Mouse (Mus musculus): Measurements from ENCODE around the gene Tubgcp5. TPM values are rescaled to one million over a fixed set of nuclear protein-coding genes. Genes with fewer than 3 reads are reported as not detected.

Tubgcp5 gene
- total RNA-seq, 2 experiments from 2014 or later: 35.3 to 40.4 TPM

Other genes starting within 250 kb of the Tubgcp5 start
- gene Siglech, start 26.0 kb upstream of the Tubgcp5 start, total RNA-seq (2021): under 1 TPM in 1 of 2 experiments, not detected in 1; 0.28 TPM
- 10 to 100 TPM; 89.4 to 98.2 TPM for gene Cyfip1, start 47.6 kb downstream of the Tubgcp5 start, total RNA-seq (2021)
- gene Nipa2, start 168.3 kb downstream of the Tubgcp5 start, total RNA-seq (2021): 10 to 100 TPM; 52.9 to 54.2 TPM
- gene Nipa1, start 225.8 kb downstream of the Tubgcp5 start, total RNA-seq (2021): 1 to 10 TPM; 9.3 to 9.5 TPM